Mouse (Mus musculus) thymus, adult 2 months (tissue): ENCODE results near the gene Grasp. TPM values are rescaled to one million over a fixed set of nuclear protein-coding genes. Genes with fewer than 3 reads are reported as not detected.

Source experiments
- DNase-seq: peaks from one replicate; pipeline ENCODE4 v3.0.0; 2021
- H3K27ac ChIP-seq: fragments of 200-500 bp; 2 replicates; pipeline ENCODE4 v1.5.1; 2012; ENCODE audit warnings: low read length, control low read depth; ENCODE audit not compliant: control insufficient read depth, insufficient read depth
- H3K27me3 ChIP-seq: fragments of 200-500 bp; 2 replicates; pipeline ENCODE4 v1.6.1; 2012; ENCODE audit warnings: mild to moderate bottlenecking, low read length, moderate library complexity, mixed read lengths; ENCODE audit not compliant: control insufficient read depth, insufficient read depth
- H3K36me3 ChIP-seq: fragments of 200-500 bp; 2 replicates; pipeline ENCODE4 v1.6.1; 2012; ENCODE audit warnings: mild to moderate bottlenecking, low read length, moderate library complexity; ENCODE audit not compliant: control insufficient read depth, insufficient read depth
- H3K4me1 ChIP-seq: fragments of 200-500 bp; replicated peaks from 2 replicates; pipeline ENCODE4 v1.6.1; 2012; ENCODE audit warnings: low read length; ENCODE audit not compliant: control insufficient read depth, insufficient read depth
- H3K4me3 ChIP-seq: fragments of 200-500 bp; 2 replicates; pipeline ENCODE4 v1.5.1; 2012; ENCODE audit warnings: mild to moderate bottlenecking, low read length, control low read depth, moderate library complexity; ENCODE audit not compliant: control insufficient read depth, insufficient read depth
- CTCF ChIP-seq: fragments of 200-500 bp; IDR thresholded peaks from 2 replicates; pipeline ENCODE4 v1.5.1; 2012; ENCODE audit warnings: mild to moderate bottlenecking, control low read depth, low read length, moderate library complexity, borderline replicate concordance; ENCODE audit not compliant: control insufficient read depth, poor library complexity, insufficient read depth; ENCODE audit errors: extremely low read depth
- POLR2A ChIP-seq: fragments of 200-500 bp; IDR thresholded peaks from 2 replicates; pipeline ENCODE4 v1.6.1; 2012; ENCODE audit warnings: mild to moderate bottlenecking, low read length, control low read depth, moderate library complexity; ENCODE audit not compliant: control insufficient read depth, poor library complexity, insufficient read depth; ENCODE audit errors: extremely low read depth
- WGBS: fragments of 180-500 bp; shearing (Covaris S2); methylation state at CpG from one replicate; pipeline ENCODE4 v1.1.7; 2018; 5-methylcytosine and 5-hydroxymethylcytosine counted together
- polyA plus RNA-seq: library from polyadenylated mRNA; depleted of rRNA; stranded (reverse); fragments of >200 nt; gene quantifications from 2 replicates; pipeline ENCODE4 v1.2.3, GENCODE M21; 2012

The Grasp gene
- polyA plus RNA-seq, 1 experiment, result 10.2 TPM

- TF ChIP-seq CTCF (no peak), POLR2A (no peak)
- peaks cover 15% of the 10 kb centered on the region for H3K4me1 ChIP-seq
- no peaks in the 10 kb centered on the region for H3K27me3 ChIP-seq
- DNase-seq, result no peak
- no peak overlapping the region for H3K27ac ChIP-seq
- 98% methylated on average over 6 of the region's 6 CpGs for WGBS
- peaks cover 6% of the 10 kb centered on the region; the same call in 1 of the 2 replicates for H3K36me3 ChIP-seq
- no peak overlapping the region for H3K4me3 ChIP-seq
Observed at GRCm38 (mm10) chr15:101193971-101194370, 30.0 kb upstream of the Grasp start.

GRCm38 (mm10) chr15:101194951-101195823 is 28.8 kb upstream of the Grasp start:
- TF ChIP-seq POLR2A, result no peak
- no peak for TF ChIP-seq CTCF
- Histone ChIP-seq H3K27ac (no peak overlapping the region), H3K4me1 (peaks cover 14% of the 10 kb centered on the region), H3K27me3 (no peaks in the 10 kb centered on the region), H3K36me3 (peaks cover 9% of the 10 kb centered on the region; the same call in 1 of the 2 replicates), H3K4me3 (no peak overlapping the region)
- 86% methylated on average over 16 of the region's 16 CpGs for whole genome bisulfite sequencing
- no peak for DNase-seq

DNA sequence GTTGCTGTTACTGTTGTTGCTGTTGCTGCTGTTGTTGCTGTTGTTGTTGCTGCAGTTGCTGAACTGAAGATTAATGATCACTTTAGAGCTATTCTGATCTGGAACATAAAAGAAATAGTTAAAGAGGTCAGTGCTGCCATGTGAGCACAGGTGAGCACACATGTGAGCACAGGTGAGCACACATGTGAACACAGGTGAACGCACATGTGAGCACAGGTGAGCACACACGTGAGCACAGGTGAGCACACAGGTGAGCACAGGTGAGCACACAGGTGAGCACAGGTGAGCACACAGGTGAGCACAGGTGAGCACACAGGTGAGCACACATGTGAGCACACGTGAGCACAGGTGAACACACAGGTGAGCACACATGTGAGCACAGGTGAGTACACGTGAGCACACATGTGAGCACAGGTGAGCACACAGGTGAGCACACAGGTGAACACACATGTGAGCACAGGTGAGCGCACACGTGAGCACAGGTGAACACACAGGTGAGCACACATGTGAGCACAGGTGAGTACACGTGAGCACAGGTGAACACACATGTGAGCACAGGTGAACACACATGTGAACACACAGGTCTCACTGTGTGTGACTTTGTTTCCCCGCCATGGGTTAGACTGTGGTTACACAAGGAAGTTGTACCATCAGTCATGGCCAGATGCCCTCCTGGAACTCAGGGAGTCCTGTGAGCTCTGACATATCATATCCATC is 27.8 kb upstream of the Grasp start:
- WGBS, result 95% methylated on average over 8 of the region's 8 CpGs
- no peak for TF ChIP-seq CTCF
- no peak for TF ChIP-seq POLR2A
- no peak overlapping the region for H3K4me3 ChIP-seq
- DNase-seq, result no peak
- H3K36me3 ChIP-seq, result peaks cover 9% of the 10 kb centered on the region; the same call in 1 of the 2 replicates
- H3K4me1 ChIP-seq, result peaks cover 9% of the 10 kb centered on the region; the same call in 1 of the 2 replicates
- no peaks in the 10 kb centered on the region for H3K27me3 ChIP-seq
- H3K27ac ChIP-seq, result no peak overlapping the region

DNA sequence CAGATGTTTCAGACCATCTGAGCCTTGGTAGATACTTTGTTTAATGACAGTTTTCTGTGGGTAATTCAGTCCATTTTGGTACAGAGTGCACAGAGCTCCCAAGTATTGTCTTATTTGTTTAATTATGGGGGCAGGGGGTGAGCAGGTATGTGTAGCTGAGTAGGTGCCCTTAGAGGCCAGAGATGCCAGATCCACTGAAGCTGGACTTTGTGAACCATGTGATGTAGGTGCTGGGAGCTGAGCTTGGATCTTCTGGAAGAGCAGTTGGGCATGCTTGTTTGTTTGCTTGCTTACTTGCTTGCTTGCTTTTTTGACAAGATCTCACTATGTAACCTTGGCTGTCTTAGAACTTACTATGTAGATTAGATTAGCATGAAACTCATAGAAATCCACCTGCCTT is 27.0 kb upstream of the Grasp start:
- no peak for DNase-seq
- H3K4me3 ChIP-seq, result no peak overlapping the region
- TF ChIP-seq CTCF, result no peak
- H3K27ac ChIP-seq, result no peak overlapping the region
- H3K36me3 ChIP-seq, result peaks cover 11% of the 10 kb centered on the region; the same call in 1 of the 2 replicates
- no peaks in the 10 kb centered on the region for H3K27me3 ChIP-seq
- H3K4me1 ChIP-seq, result 0 out of 2 replicates have a peak, but pooled peaks cover 4% of the 10 kb centered on the region

DNA sequence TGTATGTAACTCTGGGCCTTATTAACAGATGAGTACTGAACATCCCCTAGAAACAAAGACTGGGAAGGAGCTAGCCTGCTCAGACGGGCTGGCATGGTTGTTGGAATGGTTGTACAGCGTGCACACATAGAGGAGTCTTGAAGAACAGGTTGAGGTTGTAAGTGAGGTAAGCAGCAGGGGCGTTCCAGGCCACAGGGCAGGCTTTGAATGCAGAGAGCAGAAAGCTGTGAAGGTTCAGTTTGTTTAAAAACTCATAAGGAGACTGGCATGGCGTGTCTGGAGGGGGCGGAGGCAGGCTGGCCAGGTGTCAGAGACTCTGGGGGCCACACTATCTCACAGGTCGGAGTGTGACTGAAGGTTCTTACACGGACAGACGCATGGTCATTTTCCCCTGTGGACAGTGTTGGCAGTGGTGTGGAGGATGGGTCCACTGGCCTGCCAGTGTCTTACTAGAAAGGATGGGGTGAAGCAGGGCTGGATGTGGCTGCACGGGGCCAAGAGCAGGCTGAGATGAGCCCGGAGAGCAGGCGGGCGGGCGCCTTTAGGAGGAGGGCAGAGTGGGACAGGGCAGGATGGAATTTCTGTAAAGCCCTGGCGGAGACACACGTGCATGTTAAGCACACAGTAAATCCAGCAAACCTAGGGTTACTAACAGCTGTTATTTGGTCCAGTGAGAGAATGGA is 26.4 kb upstream of the Grasp start:
- Histone ChIP-seq H3K4me3 (no peak overlapping the region), H3K27me3 (no peaks in the 10 kb centered on the region), H3K4me1 (0 out of 2 replicates have a peak, but pooled peaks cover 4% of the 10 kb centered on the region), H3K27ac (no peak overlapping the region), H3K36me3 (peaks cover 13% of the 10 kb centered on the region; the same call in 1 of the 2 replicates)
- no peak for DNase-seq
- 97% methylated on average over 15 of the region's 15 CpGs for WGBS
- TF ChIP-seq POLR2A, result no peak
- TF ChIP-seq CTCF, result no peak

- WGBS, result 13% methylated on average over 3 of the region's 3 CpGs
- no peaks in the 10 kb centered on the region for H3K27me3 ChIP-seq
- no peak overlapping the region for H3K27ac ChIP-seq
- H3K36me3 ChIP-seq, result peaks cover 17% of the 10 kb centered on the region; the same call in 1 of the 2 replicates
- 0 out of 2 replicates have a peak, but pooled peaks cover 4% of the 10 kb centered on the region for H3K4me1 ChIP-seq
- TF ChIP-seq CTCF (peak; percentile 88), POLR2A (no peak)
- H3K4me3 ChIP-seq, result no peak overlapping the region
- DNase-seq, result peak; percentile 79
Observed at GRCm38 (mm10) chr15:101198218-101198617, 25.8 kb upstream of the Grasp start.
